Mouse (Mus musculus) kidney, adult 8-10 months (tissue): ENCODE results near the gene Vps72.
"Not testable (repeated sequence)": the region's sequence is repeated elsewhere in the genome, so short reads cannot be mapped to it uniquely, and the experiment has no call there.

ENCODE experiments used
- DNase-seq, 2 experiments: peaks; one replicate each; pipeline ENCODE4 v3.0.0; 2022

The Vps72 gene

GRCm38 (mm10) chr3:95134133-95134532, 23.3 kb downstream of the Vps72 start:
- not testable (repeated sequence) for DNase-seq

- DNase-seq: peak; percentile 79 to 81
These were observed 24.2 kb downstream of the Vps72 start for GRCm38 (mm10) chr3:95135023-95135422.

- DNase-seq: no peak
These were observed 24.7 kb downstream of the Vps72 start for GRCm38 (mm10) chr3:95135433-95136052.

- no peak for DNase-seq
These were observed 25.5 kb downstream of the Vps72 start for GRCm38 (mm10) chr3:95136336-95136735.

GRCm38 (mm10) chr3:95139586-95140288, 28.9 kb downstream of the Vps72 start:
- peak; percentile 89 to 90 for DNase-seq

- no peak for DNase-seq
These were observed 29.4 kb downstream of the Vps72 start for GRCm38 (mm10) chr3:95140289-95140595.

- no peak for DNase-seq
These were observed 30.0 kb downstream of the Vps72 start for GRCm38 (mm10) chr3:95140795-95141194.

GRCm38 (mm10) chr3:95141474-95141873, 30.7 kb downstream of the Vps72 start:
- no peak for DNase-seq

- DNase-seq: no peak
These were observed 31.3 kb downstream of the Vps72 start, which contains the start of gene Tnfaip8l2 for GRCm38 (mm10) chr3:95141952-95142616. Gene Tnfaip8l2 (minus strand): TSS chr3:95142360.

GRCm38 (mm10) chr3:95142617-95143011, 31.8 kb downstream of the Vps72 start:
- peak; percentile 84 to 94 for DNase-seq

- DNase-seq: peak in 1 of 2 experiments; percentile 52
These were observed 37.1 kb downstream of the Vps72 start for GRCm38 (mm10) chr3:95147924-95148323.

GRCm38 (mm10) chr3:95153874-95154273, 43.1 kb downstream of the Vps72 start:
- DNase-seq: peak in 1 of 2 experiments; percentile 67

GRCm38 (mm10) chr3:95159511-95159986, 48.7 kb downstream of the Vps72 start:
- no peak for DNase-seq

GRCm38 (mm10) chr3:95159987-95160963, 49.5 kb downstream of the Vps72 start, which contains the start of gene Sema6c:
Gene Sema6c (plus strand): TSS chr3:95160457.
- peak; percentile 87 for DNase-seq

- no peak for DNase-seq
These were observed 50.3 kb downstream of the Vps72 start for GRCm38 (mm10) chr3:95161041-95161551.

GRCm38 (mm10) chr3:95161618-95162344, 51.0 kb downstream of the Vps72 start:
- DNase-seq: no peak

- no peak for DNase-seq
These were observed 51.5 kb downstream of the Vps72 start for GRCm38 (mm10) chr3:95162345-95162628.

- no peak for DNase-seq
These were observed 52.8 kb downstream of the Vps72 start for GRCm38 (mm10) chr3:95163419-95164255.

GRCm38 (mm10) chr3:95164256-95164550, 53.4 kb downstream of the Vps72 start:
- DNase-seq: no peak

GRCm38 (mm10) chr3:95164840-95165239, 54.0 kb downstream of the Vps72 start:
- DNase-seq: no peak

- no peak for DNase-seq
These were observed 59.2 kb downstream of the Vps72 start for GRCm38 (mm10) chr3:95169996-95170395.
